Mouse (Mus musculus): ENCODE data around the gene Spry2. TPM values are rescaled to one million over a fixed set of nuclear protein-coding genes. Genes with fewer than 3 reads are reported as not detected.
A peak's percentile ranks its signal among the peaks of the same experiment; 100 is the strongest.

Spry2 gene
- total and polyA plus RNA-seq, 3 experiments: 0.21 TPM; not detected in 2

GRCm38 (mm10) chr14:105905509-105905908 lies 8.9 kb upstream of the Spry2 start:
- DNase-seq (ENCODE audit: extremely low read depth): no peak
- in situ Hi-C loops (cut with MboI; ENCODE audit: low pct_ligation_motif_present, low pct_unique_long_range_greater_than_20kb, low sequenced_read_pairs): no loop called here
- no peak overlapping the region for H3K4me3 ChIP-seq (replicated peaks in 1 of 3; ENCODE audit: low read depth in 2 of 3, low read length in 2 of 3, poor library complexity in 1 of 3)
- no peak overlapping the region for H3K4me2 ChIP-seq (ENCODE audit: insufficient read depth, low read depth, poor library complexity, severe bottlenecking)
- no peak overlapping the region for H3K9ac ChIP-seq (ENCODE audit: insufficient read depth, low read depth)
- H3K36me3 ChIP-seq (replicated peaks in 1 of 2; ENCODE audit: control insufficient read depth in 1 of 2, insufficient read depth in 1 of 2, low read length in 1 of 2): no peaks in the 10 kb centered on the region
- TF ChIP-seq KAT2A (IDR thresholded peaks at IDR 0.05; ENCODE audit: insufficient replicate concordance, low read length): no peak
- no peak for TF ChIP-seq USF2 (conservative IDR thresholded peaks at IDR 0.05; ENCODE audit: low read depth, low read length)
- no peak for TF ChIP-seq ZMIZ1 (IDR thresholded peaks at IDR 0.05; ENCODE audit: low read depth, low read length)
- no peak for TF ChIP-seq MAZ (IDR thresholded peaks at IDR 0.05; ENCODE audit: low read depth, low read length)
- no peak for TF ChIP-seq IRF4 (IDR thresholded peaks at IDR 0.05; ENCODE audit: low read depth, low read length)
- no peak for TF ChIP-seq CTCF (conservative IDR thresholded peaks at IDR 0.05 in 1 of 2, IDR thresholded peaks at IDR 0.05 in 1 of 2; ENCODE audit: low read depth in 2 of 2, low read length in 2 of 2)
- TF ChIP-seq NRF1 (IDR thresholded peaks at IDR 0.05; ENCODE audit: low read depth, low read length): no peak
- no peak for TF ChIP-seq NELFE (IDR thresholded peaks at IDR 0.05; ENCODE audit: low read depth, low read length)
- no peak for TF ChIP-seq POLR2AphosphoS2 (IDR thresholded peaks at IDR 0.05; ENCODE audit: low read depth, low read length)
- TF ChIP-seq CHD1 (IDR thresholded peaks at IDR 0.05; ENCODE audit: low read depth, low read length): no peak
- TF ChIP-seq RAD21 (IDR thresholded peaks at IDR 0.05; ENCODE audit: low read depth, low read length): no peak
- TF ChIP-seq USF1 (IDR thresholded peaks at IDR 0.05; ENCODE audit: low read depth, low read length): no peak
- no peaks in the 10 kb centered on the region for H3K4me1 ChIP-seq (ENCODE audit: control insufficient read depth in 1 of 2, insufficient read depth in 2 of 2)
- no peaks in the 10 kb centered on the region for H3K79me2 ChIP-seq (replicated peaks; ENCODE audit: control insufficient read depth, extremely low read depth, insufficient read depth, poor library complexity, severe bottlenecking)
- H3K27me3 ChIP-seq (replicated peaks): no peaks in the 10 kb centered on the region
- peaks cover 22% of the 10 kb centered on the region for H3K9me3 ChIP-seq (replicated peaks; ENCODE audit: low read length)
- dilution Hi-C loops (cut with MboI; ENCODE audit: extremely low pct_ligation_motif_present, extremely low pct_unique_long_range_greater_than_20kb, low sequenced_read_pairs): no loop called here
- no peak overlapping the region for H3K27ac ChIP-seq (ENCODE audit: insufficient read depth, low read depth)

- Histone ChIP-seq H3K4me1 (ENCODE audit: control insufficient read depth in 1 of 2, insufficient read depth in 2 of 2) (no peaks in the 10 kb centered on the region), H3K79me2 (replicated peaks; ENCODE audit: control insufficient read depth, extremely low read depth, insufficient read depth, poor library complexity, severe bottlenecking) (no peaks in the 10 kb centered on the region), H3K4me2 (ENCODE audit: insufficient read depth, low read depth, poor library complexity, severe bottlenecking) (no peak overlapping the region), H3K9me3 (replicated peaks; ENCODE audit: low read length) (peaks cover 29% of the 10 kb centered on the region), H3K4me3 (replicated peaks in 1 of 3; ENCODE audit: low read depth in 2 of 3, low read length in 2 of 3, poor library complexity in 1 of 3) (no peak overlapping the region), H3K36me3 (replicated peaks in 1 of 2; ENCODE audit: control insufficient read depth in 1 of 2, insufficient read depth in 1 of 2, low read length in 1 of 2) (no peaks in the 10 kb centered on the region), H3K9ac (ENCODE audit: insufficient read depth, low read depth) (no peak overlapping the region), H3K27ac (ENCODE audit: insufficient read depth, low read depth) (no peak overlapping the region), H3K27me3 (replicated peaks) (no peaks in the 10 kb centered on the region)
- TF ChIP-seq TBP (conservative IDR thresholded peaks at IDR 0.05; ENCODE audit: low read depth, low read length) (no peak), RAD21 (IDR thresholded peaks at IDR 0.05; ENCODE audit: low read depth, low read length) (peak; percentile 15), ZMIZ1 (IDR thresholded peaks at IDR 0.05; ENCODE audit: low read depth, low read length) (no peak), NELFE (IDR thresholded peaks at IDR 0.05; ENCODE audit: low read depth, low read length) (no peak), RCOR1 (conservative IDR thresholded peaks at IDR 0.05; ENCODE audit: low read depth, low read length) (no peak), ZC3H11A (IDR thresholded peaks at IDR 0.05; ENCODE audit: low read depth, low read length) (no peak), CTCF (conservative IDR thresholded peaks at IDR 0.05 in 1 of 2, IDR thresholded peaks at IDR 0.05 in 1 of 2; ENCODE audit: low read depth in 2 of 2, low read length in 2 of 2) (peak in 1 of 2 experiments; percentile 29; a peak in 2 of 4 replicates)
- in situ Hi-C loops (cut with MboI; ENCODE audit: low pct_ligation_motif_present, low pct_unique_long_range_greater_than_20kb, low sequenced_read_pairs): no loop called here
- dilution Hi-C loops (cut with MboI; ENCODE audit: extremely low pct_ligation_motif_present, extremely low pct_unique_long_range_greater_than_20kb, low sequenced_read_pairs): no loop called here
- DNase-seq (ENCODE audit: extremely low read depth): peak; percentile 26
Observed at GRCm38 (mm10) chr14:105902807-105903206, 6.2 kb upstream of the Spry2 start.

Data from CH12.LX (cell line).